9 mouse cellular contexts compared by ENCODE assay signal in genomic region chr12:78860921-78861495, GRCm38 (mm10). TPM values are rescaled to one million over a fixed set of nuclear protein-coding genes. Genes with fewer than 3 reads are reported as not detected.
DNase-seq lines count a peak whose midpoint lies in the region; ATAC-seq and TF ChIP-seq lines count a peak whose summit lies in the region.
"Had no signal": no experiment of that assay in that cellular context is flagged by ENCODE, and none has a peak within 500 bp of the region (broad histone marks: within the 10 kb centered on the region; RNA-seq: fewer than 3 reads in every experiment).

No protein-coding gene starts in this region.

- no peak for TF ChIP-seq CTCF in spleen, adult 2 months (IDR thresholded peaks at IDR 0.05; ENCODE audit: extremely low read depth, insufficient read depth, insufficient read length, insufficient replicate concordance)

- peaks cover 5% of the 10 kb centered on the region for H3K36me3 ChIP-seq in spleen, adult 2 months (ENCODE audit: control insufficient read depth, insufficient read depth, low read length)
- 0 out of 2 replicates have a peak, but pooled peaks cover 13% of the 10 kb centered on the region for H3K36me3 ChIP-seq in macrophage (ENCODE audit: inconsistent target)

- peak; percentile 18 to 34; a peak in 3 of 4 replicates for ATAC-seq in hematopoietic stem cell, adult 5-6 weeks (replicated peaks in 1 of 2; ENCODE audit: insufficient read depth in 1 of 2, low FRiP score in 2 of 2, low TSS enrichment in 1 of 2, low read depth in 1 of 2, poor library complexity in 2 of 2, severe bottlenecking in 2 of 2)

- peak overlapping the region; percentile 74 for H3K4me3 ChIP-seq in spleen, adult 2 months (ENCODE audit: extremely low read depth, insufficient read depth, insufficient read length)
- peak overlapping the region; percentile 98 for H3K4me3 ChIP-seq in macrophage (ENCODE audit: inconsistent target)

- no peak; the same call in 1 of the 2 replicates for TF ChIP-seq POLR2A in spleen, adult 2 months (IDR thresholded peaks at IDR 0.05; ENCODE audit: low read depth, low read length)

- WGBS in spleen, adult 2 months: under 1% methylated on average over 30 of the region's 30 CpGs
- under 1% methylated on average over 26 of the region's 30 CpGs for WGBS in macrophage (ENCODE audit: missing documents)

- no peaks in the 10 kb centered on the region for H3K27me3 ChIP-seq in spleen, adult 2 months (ENCODE audit: control insufficient read depth, insufficient read depth, low read length)

- H3K4me1 ChIP-seq in spleen, adult 2 months (ENCODE audit: control insufficient read depth, insufficient read depth, insufficient read length): peaks cover 7% of the 10 kb centered on the region

- peaks cover 94% of the 10 kb centered on the region for H3K79me2 ChIP-seq in macrophage (ENCODE audit: inconsistent target)

- peak; percentile 37 for DNase-seq in embryo, embryonic 10 days (ENCODE audit: low spot score)
- DNase-seq in embryo, embryonic 10.5 days (ENCODE audit: low spot score): no peak
- peak; percentile 5 to 28 for DNase-seq in spleen, adult 2 months (ENCODE audit: low read depth in 1 of 2, low spot score in 2 of 2)
- DNase-seq in spleen, postnatal 10 days (ENCODE audit: low spot score in 2 of 2): no peak
- DNase-seq in natural killer cell, adult 2 months (ENCODE audit: low spot score in 2 of 2): no peak
- DNase-seq in adrenal gland, adult 2 months: no peak

- H3K27ac ChIP-seq in spleen, adult 2 months (ENCODE audit: insufficient read depth, low read length): peak overlapping the region; percentile 42
- H3K27ac ChIP-seq in macrophage: peak overlapping the region; percentile 97

RNA-seq across cellular contexts. Expression of gene Atp6v1d, which starts 0.4 kb away (rescaled TPM):
- polyA plus RNA-seq in spleen, adult 2 months (2012; rRNA removed): 4.4 and 6.8 TPM in 2 replicates
- 33.5 and 61.6 TPM in 2 replicates for total RNA-seq in hematopoietic stem cell, adult 5-6 weeks (2017)
- 100 to 1,000 TPM in 20 of 26 experiments, 10 to 100 TPM in 6; 51.4 to 179 (median 124) TPM for total RNA-seq in macrophage (2018; cell fraction: chromatin; rRNA removed)
- 100 to 1,000 TPM; 105 to 170 (median 150) TPM for total RNA-seq in macrophage (2018; cell fraction: cytosol; rRNA removed)
- total RNA-seq in macrophage (2018; cell fraction: nucleus; rRNA removed): 100 to 1,000 TPM in 23 of 26 experiments, 10 to 100 TPM in 3; 82.2 to 189 (median 123) TPM
- 98.6 to 157 TPM (median 145 TPM) in 3 replicates for polyA plus RNA-seq in macrophage (2018)
- total RNA-seq in adrenal gland, adult 2 months (2021): 10 to 100 TPM; 58.6 to 78.8 TPM
- polyA plus RNA-seq in adrenal gland, adult 2 months (2012; rRNA removed): 2.2 and 2.4 TPM in 2 replicates

RNA-seq across cellular contexts. Expression of gene Eif2s1, which starts 0.6 kb away (rescaled TPM):
- polyA plus RNA-seq in spleen, adult 2 months (2012; rRNA removed): 5.2 and 6.0 TPM in 2 replicates
- total RNA-seq in hematopoietic stem cell, adult 5-6 weeks (2017): 80.7 and 101 TPM in 2 replicates
- 10 to 100 TPM; 14.3 to 61.4 (median 44.4) TPM for total RNA-seq in macrophage (2018; cell fraction: chromatin; rRNA removed)
- total RNA-seq in macrophage (2018; cell fraction: cytosol; rRNA removed): 10 to 100 TPM; 41.9 to 86.7 (median 50.9) TPM
- total RNA-seq in macrophage (2018; cell fraction: nucleus; rRNA removed): 10 to 100 TPM; 19.0 to 69.1 (median 41.2) TPM
- 56.0 to 93.1 TPM (median 62.6 TPM) in 3 replicates for polyA plus RNA-seq in macrophage (2018)
- 10 to 100 TPM; 75.7 to 83.3 TPM for total RNA-seq in adrenal gland, adult 2 months (2021)
- 3.5 and 3.9 TPM in 2 replicates for polyA plus RNA-seq in adrenal gland, adult 2 months (2012; rRNA removed)

RNA-seq across cellular contexts. Expression of gene Plek2, which starts 45.8 kb away (rescaled TPM):
- polyA plus RNA-seq in spleen, adult 2 months (2012; rRNA removed): 0.54 and 0.94 TPM in 2 replicates
- total RNA-seq in hematopoietic stem cell, adult 5-6 weeks (2017): 0.19 TPM in 1 of 2 replicates, not detected in the other
- under 1 TPM in 1 of 26 experiments, not detected in 25; 0.56 TPM for total RNA-seq in macrophage (2018; cell fraction: chromatin; rRNA removed)
- total RNA-seq in macrophage (2018; cell fraction: cytosol; rRNA removed): under 1 TPM in 2 of 26 experiments, not detected in 24; 0.09 to 0.19 TPM
- total RNA-seq in macrophage (2018; cell fraction: nucleus; rRNA removed): not detected
- not detected in 3 replicates for polyA plus RNA-seq in macrophage (2018)
- total RNA-seq in adrenal gland, adult 2 months (2021): under 1 TPM; 0.23 to 0.41 TPM
- not detected in 2 replicates for polyA plus RNA-seq in adrenal gland, adult 2 months (2012; rRNA removed)
- total RNA-seq: neutrophil, adult 5-6 weeks had no signal

Comparison
In these comparisons a context has a peak if more than half of its experiments do, and no peak if none do; other contexts are left out.
1. DNase-seq: peak in embryo, embryonic 10 days (single experiment) and spleen, adult 2 months (2 of 2); none in embryo, embryonic 10.5 days (single experiment), spleen, postnatal 10 days (0 of 2), natural killer cell, adult 2 months (0 of 2) and adrenal gland, adult 2 months (single experiment).
2. RNA of gene Atp6v1d, which starts 0.4 kb away (polyA plus RNA-seq): 98.6 to 157 TPM in macrophage; 4.4 to 6.8 TPM in spleen, adult 2 months and 2.2 to 2.4 TPM in adrenal gland, adult 2 months; every median in the first group is over 10 times any median in the second.